Mouse (Mus musculus): Measurements from ENCODE around the gene Camta1. TPM values are rescaled to one million over a fixed set of nuclear protein-coding genes. Genes with fewer than 3 reads are reported as not detected.

Camta1 gene
- total RNA-seq (2014; rRNA removed): 127 and 179 TPM in 2 replicates
- polyA plus RNA-seq (2015; fragmentation: Nextera tagmentation; extraction: Ambion mirVana): 133 and 145 TPM in 2 replicates

GRCm38 (mm10) chr4:151861806-151862739, at the start of gene Camta1:
Gene Camta1, minus strand, starts transcription at chr4:151861876.
- ATAC-seq (peak; percentile 98), DNase-seq (ENCODE audit: low spot score) (peak; percentile 100)
- Histone ChIP-seq H3K27me3 (ENCODE audit: insufficient read depth, low read length) (no peaks in the 10 kb centered on the region), H3K9ac (replicated peaks; ENCODE audit: low read length) (peak within 1 kb of the TSS; percentile 79), H3K4me1 (ENCODE audit: insufficient read depth, low read length) (no peaks in the 10 kb centered on the region; the same call in 1 of the 2 replicates), H3K4me3 (ENCODE audit: low read length) (peak within 1 kb of the TSS; percentile 81), H3K9me3 (ENCODE audit: low read length) (no peaks in the 10 kb centered on the region), H3K36me3 (ENCODE audit: insufficient read depth, low read length) (no peaks in the 10 kb centered on the region), H3K4me2 (ENCODE audit: low read depth, low read length) (peak within 1 kb of the TSS; percentile 98), H3K27ac (peak within 1 kb of the TSS; percentile 93)
- WGBS: 1% methylated on average over 83 of the region's 85 CpGs
- no peak for TF ChIP-seq CTCF (IDR thresholded peaks at IDR 0.05; ENCODE audit: low read depth)

- ATAC-seq: no peak
Observed at GRCm38 (mm10) chr4:151908809-151909208, 47.1 kb upstream of the Camta1 start.

GRCm38 (mm10) chr4:151907577-151908343, 46.1 kb upstream of the Camta1 start:
- ATAC-seq (no peak), DNase-seq (ENCODE audit: low spot score) (no peak)
- H3K27ac ChIP-seq: no peak overlapping the region
- no peaks in the 10 kb centered on the region for H3K4me1 ChIP-seq (ENCODE audit: insufficient read depth, low read length)
- no peak overlapping the region for H3K9ac ChIP-seq (replicated peaks; ENCODE audit: low read length)
- H3K4me3 ChIP-seq (ENCODE audit: low read length): no peak overlapping the region
- H3K36me3 ChIP-seq (ENCODE audit: insufficient read depth, low read length): no peaks in the 10 kb centered on the region
- H3K4me2 ChIP-seq (ENCODE audit: low read depth, low read length): no peak overlapping the region
- no peak for TF ChIP-seq CTCF (IDR thresholded peaks at IDR 0.05; ENCODE audit: low read depth)
- no peaks in the 10 kb centered on the region for H3K9me3 ChIP-seq (ENCODE audit: low read length)
- WGBS: 71% methylated on average over 26 of the region's 26 CpGs
- no peaks in the 10 kb centered on the region for H3K27me3 ChIP-seq (ENCODE audit: insufficient read depth, low read length)

More at GRCm38 (mm10) chr4:151908809-151909208, 47.1 kb upstream of the Camta1 start:
- H3K36me3 ChIP-seq (ENCODE audit: insufficient read depth, low read length): no peaks in the 10 kb centered on the region
- no peaks in the 10 kb centered on the region for H3K27me3 ChIP-seq (ENCODE audit: insufficient read depth, low read length)
- no peak overlapping the region for H3K27ac ChIP-seq
- H3K4me1 ChIP-seq (ENCODE audit: insufficient read depth, low read length): no peaks in the 10 kb centered on the region
- no peak overlapping the region for H3K4me2 ChIP-seq (ENCODE audit: low read depth, low read length)
- no peak overlapping the region for H3K9ac ChIP-seq (replicated peaks; ENCODE audit: low read length)
- no peak overlapping the region for H3K4me3 ChIP-seq (ENCODE audit: low read length)
- H3K9me3 ChIP-seq (ENCODE audit: low read length): no peaks in the 10 kb centered on the region
- TF ChIP-seq CTCF (IDR thresholded peaks at IDR 0.05; ENCODE audit: low read depth): no peak
- WGBS: 77% methylated on average over 8 of the region's 8 CpGs
- no peak for DNase-seq (ENCODE audit: low spot score)

- no peak overlapping the region for H3K4me3 ChIP-seq (ENCODE audit: low read length)
- no peak overlapping the region for H3K4me2 ChIP-seq (ENCODE audit: low read depth, low read length)
- no peaks in the 10 kb centered on the region for H3K27me3 ChIP-seq (ENCODE audit: insufficient read depth, low read length)
- no peaks in the 10 kb centered on the region for H3K9me3 ChIP-seq (ENCODE audit: low read length)
- no peaks in the 10 kb centered on the region for H3K36me3 ChIP-seq (ENCODE audit: insufficient read depth, low read length)
- TF ChIP-seq CTCF (IDR thresholded peaks at IDR 0.05; ENCODE audit: low read depth): no peak
- no peaks in the 10 kb centered on the region for H3K4me1 ChIP-seq (ENCODE audit: insufficient read depth, low read length)
- H3K9ac ChIP-seq (replicated peaks; ENCODE audit: low read length): no peak overlapping the region
- DNase-seq (ENCODE audit: low spot score) (no peak), ATAC-seq (no peak)
- 83% methylated on average over 4 of the region's 4 CpGs for WGBS
- no peak overlapping the region for H3K27ac ChIP-seq
Observed at GRCm38 (mm10) chr4:151905621-151906020, 43.9 kb upstream of the Camta1 start.

- no peak for DNase-seq (ENCODE audit: low spot score)
- no peak for ATAC-seq
- Histone ChIP-seq H3K27me3 (ENCODE audit: insufficient read depth, low read length) (no peaks in the 10 kb centered on the region), H3K4me1 (ENCODE audit: insufficient read depth, low read length) (0 out of 2 replicates have a peak, but pooled peaks cover 4% of the 10 kb centered on the region), H3K27ac (no peak overlapping the region), H3K36me3 (ENCODE audit: insufficient read depth, low read length) (no peaks in the 10 kb centered on the region), H3K4me3 (ENCODE audit: low read length) (no peak overlapping the region), H3K9me3 (ENCODE audit: low read length) (no peaks in the 10 kb centered on the region), H3K4me2 (ENCODE audit: low read depth, low read length) (no peak overlapping the region), H3K9ac (replicated peaks; ENCODE audit: low read length) (no peak overlapping the region)
- 59% methylated on average over 11 of the region's 11 CpGs for WGBS
- TF ChIP-seq CTCF (IDR thresholded peaks at IDR 0.05; ENCODE audit: low read depth): no peak
Observed at GRCm38 (mm10) chr4:151904098-151904497, 42.4 kb upstream of the Camta1 start.

- no peak for TF ChIP-seq CTCF (IDR thresholded peaks at IDR 0.05; ENCODE audit: low read depth)
- no peaks in the 10 kb centered on the region for H3K36me3 ChIP-seq (ENCODE audit: insufficient read depth, low read length)
- ATAC-seq (no peak), DNase-seq (ENCODE audit: low spot score) (no peak)
- H3K27me3 ChIP-seq (ENCODE audit: insufficient read depth, low read length): no peaks in the 10 kb centered on the region
- no peak overlapping the region for H3K4me2 ChIP-seq (ENCODE audit: low read depth, low read length)
- H3K4me3 ChIP-seq (ENCODE audit: low read length): no peak overlapping the region
- 0 out of 2 replicates have a peak, but pooled peaks cover 10% of the 10 kb centered on the region for H3K4me1 ChIP-seq (ENCODE audit: insufficient read depth, low read length)
- H3K9ac ChIP-seq (replicated peaks; ENCODE audit: low read length): no peak overlapping the region
- no peaks in the 10 kb centered on the region for H3K9me3 ChIP-seq (ENCODE audit: low read length)
- H3K27ac ChIP-seq: no peak overlapping the region
- WGBS: 57% methylated on average over 14 of the region's 14 CpGs
Observed at GRCm38 (mm10) chr4:151902689-151903241, 41.1 kb upstream of the Camta1 start.
